Mouse (Mus musculus): ENCODE measurements around the gene Olfr545. TPM values are rescaled to one million over a fixed set of nuclear protein-coding genes. Genes with fewer than 3 reads are reported as not detected.
A peak's percentile ranks its signal among the peaks of the same experiment; 100 is the strongest.

Gene Olfr545
- not detected in 2 replicates for polyA plus RNA-seq (2012; ENCODE audit: insufficient read depth, insufficient read length, low replicate concordance, missing spikeins)

DNA sequence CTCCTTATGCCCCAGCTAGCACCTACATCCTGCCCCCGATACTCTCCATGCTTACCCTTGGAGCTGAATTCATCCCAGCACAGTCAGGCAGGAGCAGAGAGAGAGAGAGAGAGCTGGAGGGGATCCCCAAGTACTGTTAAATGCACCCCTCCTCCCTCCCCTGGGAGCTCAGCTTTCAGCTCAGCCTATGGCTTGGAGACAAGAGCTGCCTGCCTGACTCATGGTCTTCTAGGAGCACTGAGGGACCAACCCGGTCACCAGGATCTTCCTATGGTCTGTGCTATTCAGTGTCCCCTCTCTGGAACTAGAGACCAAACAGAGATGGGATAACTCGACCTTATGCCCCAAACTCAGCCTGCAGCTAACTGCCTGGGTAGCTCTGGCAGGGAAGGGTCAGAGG, at the start of gene Olfr545:
Olfr545 (minus strand) TSS at position 101 of the 400 bp plus-strand sequence.
- H3K4me3 ChIP-seq (ENCODE audit: insufficient read depth, low read depth, low read length) = no peak within 1 kb of the TSS
- WGBS = 66% methylated on average over 3 of the region's 3 CpGs
- no peak within 1 kb of the TSS for H3K27ac ChIP-seq (ENCODE audit: insufficient read depth, low read depth, low read length)
- TF ChIP-seq CTCF (IDR thresholded peaks at IDR 0.05; ENCODE audit: insufficient read depth, low read depth, low read length) (no peak), POLR2A (IDR thresholded peaks at IDR 0.05; ENCODE audit: insufficient read depth, low read depth, low read length) (no peak)
- H3K4me1 ChIP-seq (ENCODE audit: control insufficient read depth, insufficient read depth, low read length) = no peaks in the 10 kb centered on the region

- WGBS = 75% methylated on average over 3 of the region's 3 CpGs
- Histone ChIP-seq H3K27ac (ENCODE audit: insufficient read depth, low read depth, low read length) (no peak overlapping the region), H3K4me3 (ENCODE audit: insufficient read depth, low read depth, low read length) (no peak overlapping the region), H3K4me1 (ENCODE audit: control insufficient read depth, insufficient read depth, low read length) (no peaks in the 10 kb centered on the region)
- TF ChIP-seq POLR2A (IDR thresholded peaks at IDR 0.05; ENCODE audit: insufficient read depth, low read depth, low read length) (no peak), CTCF (IDR thresholded peaks at IDR 0.05; ENCODE audit: insufficient read depth, low read depth, low read length) (no peak)
These were observed 41.9 kb upstream of the Olfr545 start for GRCm38 (mm10) chr7:102541251-102541650.

GRCm38 (mm10) chr7:102540596-102540995, 41.2 kb upstream of the Olfr545 start, which contains the start of gene Olfr548-ps1:
Gene Olfr548-ps1, plus strand, starts transcription at chr7:102540896.
- TF ChIP-seq CTCF (IDR thresholded peaks at IDR 0.05; ENCODE audit: insufficient read depth, low read depth, low read length) = no peak
- TF ChIP-seq POLR2A (IDR thresholded peaks at IDR 0.05; ENCODE audit: insufficient read depth, low read depth, low read length) = no peak
- H3K27ac ChIP-seq (ENCODE audit: insufficient read depth, low read depth, low read length) = no peak within 1 kb of the TSS

DNA sequence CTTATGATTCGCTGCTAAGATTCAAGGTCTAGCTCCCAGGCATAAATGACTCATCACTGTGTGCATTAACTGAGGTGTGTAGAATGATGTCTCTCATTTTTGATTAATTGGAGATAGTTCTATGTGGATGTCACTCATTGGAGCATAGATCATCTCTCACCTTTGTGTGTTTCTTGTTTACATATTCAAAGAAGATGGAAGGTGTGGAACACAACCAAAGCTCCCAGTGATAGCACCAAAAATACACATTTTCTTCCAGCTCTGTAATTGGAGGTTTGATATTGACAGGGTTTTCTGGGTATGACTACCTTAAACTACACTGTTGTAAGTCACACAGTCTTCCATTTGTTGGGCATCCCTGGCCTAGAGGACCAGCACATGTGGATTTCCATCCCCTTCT, 35.1 kb upstream of the Olfr545 start, which contains the start of gene Olfr547:
Olfr547 (plus strand) TSS at position 301 of the 400 bp plus-strand sequence.
- no peak within 1 kb of the TSS for H3K27ac ChIP-seq (ENCODE audit: insufficient read depth, low read depth, low read length)
- H3K4me1 ChIP-seq (ENCODE audit: control insufficient read depth, insufficient read depth, low read length) = no peaks in the 10 kb centered on the region
- 80% methylated on average over 1 of the region's 1 CpGs for WGBS
- no peak within 1 kb of the TSS for H3K4me3 ChIP-seq (ENCODE audit: insufficient read depth, low read depth, low read length)
- no peak for TF ChIP-seq CTCF (IDR thresholded peaks at IDR 0.05; ENCODE audit: insufficient read depth, low read depth, low read length)
- TF ChIP-seq POLR2A (IDR thresholded peaks at IDR 0.05; ENCODE audit: insufficient read depth, low read depth, low read length) = no peak

More at GRCm38 (mm10) chr7:102540596-102540995, 41.2 kb upstream of the Olfr545 start, which contains the start of gene Olfr548-ps1:
- 78% methylated on average over 2 of the region's 2 CpGs for WGBS
- H3K4me1 ChIP-seq (ENCODE audit: control insufficient read depth, insufficient read depth, low read length) = no peaks in the 10 kb centered on the region
- H3K4me3 ChIP-seq (ENCODE audit: insufficient read depth, low read depth, low read length) = no peak within 1 kb of the TSS

GRCm38 (mm10) chr7:102529052-102529451, 29.7 kb upstream of the Olfr545 start:
- no peaks in the 10 kb centered on the region for H3K4me1 ChIP-seq (ENCODE audit: control insufficient read depth, insufficient read depth, low read length)
- no peak for TF ChIP-seq POLR2A (IDR thresholded peaks at IDR 0.05; ENCODE audit: insufficient read depth, low read depth, low read length)
- TF ChIP-seq CTCF (IDR thresholded peaks at IDR 0.05; ENCODE audit: insufficient read depth, low read depth, low read length) = no peak
- no peak overlapping the region for H3K4me3 ChIP-seq (ENCODE audit: insufficient read depth, low read depth, low read length)
- no peak overlapping the region for H3K27ac ChIP-seq (ENCODE audit: insufficient read depth, low read depth, low read length)
- 86% methylated on average over 1 of the region's 1 CpGs for WGBS

GRCm38 (mm10) chr7:102517051-102517335, 17.6 kb upstream of the Olfr545 start:
- Histone ChIP-seq H3K27ac (ENCODE audit: insufficient read depth, low read depth, low read length) (no peak overlapping the region), H3K4me3 (ENCODE audit: insufficient read depth, low read depth, low read length) (no peak overlapping the region), H3K4me1 (ENCODE audit: control insufficient read depth, insufficient read depth, low read length) (peaks cover 4% of the 10 kb centered on the region)
- TF ChIP-seq POLR2A (IDR thresholded peaks at IDR 0.05; ENCODE audit: insufficient read depth, low read depth, low read length) (no peak), CTCF (IDR thresholded peaks at IDR 0.05; ENCODE audit: insufficient read depth, low read depth, low read length) (no peak)
- WGBS = 27% methylated on average over 2 of the region's 2 CpGs

- H3K27ac ChIP-seq (ENCODE audit: insufficient read depth, low read depth, low read length) = no peak overlapping the region
- 47% methylated on average over 10 of the region's 10 CpGs for WGBS
- peaks cover 4% of the 10 kb centered on the region for H3K4me1 ChIP-seq (ENCODE audit: control insufficient read depth, insufficient read depth, low read length)
- TF ChIP-seq POLR2A (IDR thresholded peaks at IDR 0.05; ENCODE audit: insufficient read depth, low read depth, low read length) (no peak), CTCF (IDR thresholded peaks at IDR 0.05; ENCODE audit: insufficient read depth, low read depth, low read length) (no peak)
- no peak overlapping the region for H3K4me3 ChIP-seq (ENCODE audit: insufficient read depth, low read depth, low read length)
These were observed 17.1 kb upstream of the Olfr545 start for GRCm38 (mm10) chr7:102516261-102517050.

- no peak for TF ChIP-seq POLR2A (IDR thresholded peaks at IDR 0.05; ENCODE audit: insufficient read depth, low read depth, low read length)
- no peak for TF ChIP-seq CTCF (IDR thresholded peaks at IDR 0.05; ENCODE audit: insufficient read depth, low read depth, low read length)
- Histone ChIP-seq H3K4me1 (ENCODE audit: control insufficient read depth, insufficient read depth, low read length) (peaks cover 4% of the 10 kb centered on the region), H3K27ac (ENCODE audit: insufficient read depth, low read depth, low read length) (no peak overlapping the region), H3K4me3 (ENCODE audit: insufficient read depth, low read depth, low read length) (no peak overlapping the region)
- whole genome bisulfite sequencing = 83% methylated on average over 4 of the region's 4 CpGs
These were observed 14.8 kb upstream of the Olfr545 start for GRCm38 (mm10) chr7:102514144-102514543.

- under 1% methylated on average over 54 of the region's 54 CpGs for WGBS
- Histone ChIP-seq H3K27ac (ENCODE audit: insufficient read depth, low read depth, low read length) (no peak overlapping the region), H3K4me3 (ENCODE audit: insufficient read depth, low read depth, low read length) (peak overlapping the region; percentile 60), H3K4me1 (ENCODE audit: control insufficient read depth, insufficient read depth, low read length) (peaks cover 4% of the 10 kb centered on the region)
- TF ChIP-seq CTCF (IDR thresholded peaks at IDR 0.05; ENCODE audit: insufficient read depth, low read depth, low read length) (peak; percentile 85; the same call in 1 of the 2 replicates), POLR2A (IDR thresholded peaks at IDR 0.05; ENCODE audit: insufficient read depth, low read depth, low read length) (no peak)
These were observed 13.6 kb upstream of the Olfr545 start for GRCm38 (mm10) chr7:102512814-102513435.
